Mouse (Mus musculus) adrenal gland, postnatal 10 days (tissue): Measurements from ENCODE around the gene Fgfr1op. TPM values are rescaled to one million over a fixed set of nuclear protein-coding genes. Genes with fewer than 3 reads are reported as not detected.
"Not testable (repeated sequence)": the region's sequence is repeated elsewhere in the genome, so short reads cannot be mapped to it uniquely, and the experiment has no call there.

Experiments used
- DNase-seq: peaks from one replicate; pipeline ENCODE4 v3.0.0; 2021; ENCODE audit warnings: mixed read lengths
- total RNA-seq, 2 experiments: library from RNA; stranded (reverse); gene quantifications; 2 replicates each; pipeline ENCODE4 v1.2.3; 2021

The Fgfr1op gene
- total RNA-seq, 2 experiments from 2014 or later, result 14.2 to 22.8 TPM

- peak; percentile 47 for DNase-seq
Observed at GRCm38 (mm10) chr17:8167436-8167835, 2.1 kb downstream of the Fgfr1op start.

- no peak for DNase-seq
Observed at GRCm38 (mm10) chr17:8170331-8170730, 5.0 kb downstream of the Fgfr1op start.

- DNase-seq, result no peak
Observed at GRCm38 (mm10) chr17:8171081-8171480, 5.8 kb downstream of the Fgfr1op start.

- DNase-seq, result no peak
Observed at GRCm38 (mm10) chr17:8177090-8177489, 11.8 kb downstream of the Fgfr1op start.

- DNase-seq, result no peak
Observed at GRCm38 (mm10) chr17:8183815-8184214, 18.5 kb downstream of the Fgfr1op start.

GRCm38 (mm10) chr17:8184217-8184616 lies 18.9 kb downstream of the Fgfr1op start:
- DNase-seq, result no peak

GRCm38 (mm10) chr17:8193678-8194077 lies 28.4 kb downstream of the Fgfr1op start:
- DNase-seq, result no peak

- no peak for DNase-seq
Observed at GRCm38 (mm10) chr17:8195685-8196376, 30.5 kb downstream of the Fgfr1op start.

GRCm38 (mm10) chr17:8197652-8198051 lies 32.4 kb downstream of the Fgfr1op start:
- no peak for DNase-seq

- DNase-seq, result no peak
Observed at GRCm38 (mm10) chr17:8199067-8199935, 34.0 kb downstream of the Fgfr1op start.

GRCm38 (mm10) chr17:8199936-8200330 lies 34.6 kb downstream of the Fgfr1op start:
- no peak for DNase-seq

GRCm38 (mm10) chr17:8203487-8203886 lies 38.2 kb downstream of the Fgfr1op start:
- no peak for DNase-seq

GRCm38 (mm10) chr17:8205221-8205631 lies 39.9 kb downstream of the Fgfr1op start:
- DNase-seq, result not testable (repeated sequence)

GRCm38 (mm10) chr17:8206691-8207090 lies 41.4 kb downstream of the Fgfr1op start:
- DNase-seq, result no peak

GRCm38 (mm10) chr17:8209696-8210095 lies 44.4 kb downstream of the Fgfr1op start:
- DNase-seq, result no peak

GRCm38 (mm10) chr17:8210170-8210569 lies 44.9 kb downstream of the Fgfr1op start:
- no peak for DNase-seq

GRCm38 (mm10) chr17:8210675-8211074 lies 45.4 kb downstream of the Fgfr1op start:
- no peak for DNase-seq

- DNase-seq, result no peak
Observed at GRCm38 (mm10) chr17:8211399-8211798, 46.1 kb downstream of the Fgfr1op start.

- no peak for DNase-seq
Observed at GRCm38 (mm10) chr17:8214369-8214768, 49.1 kb downstream of the Fgfr1op start.

- no peak for DNase-seq
Observed at GRCm38 (mm10) chr17:8215016-8215745, 49.9 kb downstream of the Fgfr1op start.

GRCm38 (mm10) chr17:8223225-8223624 lies 57.9 kb downstream of the Fgfr1op start:
- DNase-seq, result no peak

- no peak for DNase-seq
Observed at GRCm38 (mm10) chr17:8224072-8224471, 58.8 kb downstream of the Fgfr1op start.

- DNase-seq, result no peak
Observed at GRCm38 (mm10) chr17:8225166-8225565, 59.9 kb downstream of the Fgfr1op start.
